Mouse (Mus musculus) small intestine, adult 2 months (tissue): ENCODE data around the gene Dtx2. TPM values are rescaled to one million over a fixed set of nuclear protein-coding genes. Genes with fewer than 3 reads are reported as not detected.

Experiments used
- H3K27ac ChIP-seq: fragments of 200-500 bp; 2 replicates; pipeline ENCODE4 v1.5.1; 2012; ENCODE audit warnings: low read depth, low read length, control low read depth, inconsistent platforms; ENCODE audit not compliant: insufficient read depth
- H3K27me3 ChIP-seq: fragments of 200-500 bp; 2 replicates; pipeline ENCODE4 v1.6.1; 2012; ENCODE audit warnings: mild to moderate bottlenecking, moderate library complexity, low read length, inconsistent platforms; ENCODE audit not compliant: control insufficient read depth, insufficient read depth
- H3K36me3 ChIP-seq: fragments of 200-500 bp; 2 replicates; pipeline ENCODE4 v1.6.1; 2012; ENCODE audit warnings: mild to moderate bottlenecking, low read length, control low read depth, inconsistent platforms; ENCODE audit not compliant: control insufficient read depth, insufficient read depth
- H3K4me1 ChIP-seq: fragments of 200-500 bp; 2 replicates; pipeline ENCODE4 v1.6.1; 2012; ENCODE audit warnings: low read length, inconsistent platforms, mixed read lengths; ENCODE audit not compliant: control insufficient read depth, insufficient read depth, insufficient read length
- H3K4me3 ChIP-seq: fragments of 200-500 bp; 2 replicates; pipeline ENCODE4 v1.5.1; 2012; ENCODE audit warnings: low read depth, mild to moderate bottlenecking, control low read depth, inconsistent platforms, low read length, moderate library complexity
- CTCF ChIP-seq: fragments of 200-500 bp; IDR thresholded peaks from 2 replicates; pipeline ENCODE4 v1.5.1; 2012; ENCODE audit warnings: low read depth, mild to moderate bottlenecking, control low read depth, inconsistent platforms, low read length, moderate library complexity, mixed read lengths; ENCODE audit not compliant: insufficient replicate concordance, insufficient read length; ENCODE audit errors: extremely low read depth
- POLR2A ChIP-seq: fragments of 200-500 bp; IDR thresholded peaks from 2 replicates; pipeline ENCODE4 v1.6.1; 2012; ENCODE audit warnings: low read depth, mild to moderate bottlenecking, control low read depth, inconsistent platforms, low read length, moderate library complexity
- WGBS: fragments of 180-500 bp; shearing (Covaris S2); methylation state at CpG from one replicate; pipeline ENCODE4 v1.1.7; 2018; 5-methylcytosine and 5-hydroxymethylcytosine counted together
- polyA plus RNA-seq: library from polyadenylated mRNA; depleted of rRNA; stranded (reverse); fragments of >200 nt; gene quantifications from 2 replicates; pipeline ENCODE4 v1.2.3, GENCODE M21; 2012; rRNA removed

The Dtx2 gene
- 8.7 and 17.6 TPM in 2 replicates for polyA plus RNA-seq

DNA sequence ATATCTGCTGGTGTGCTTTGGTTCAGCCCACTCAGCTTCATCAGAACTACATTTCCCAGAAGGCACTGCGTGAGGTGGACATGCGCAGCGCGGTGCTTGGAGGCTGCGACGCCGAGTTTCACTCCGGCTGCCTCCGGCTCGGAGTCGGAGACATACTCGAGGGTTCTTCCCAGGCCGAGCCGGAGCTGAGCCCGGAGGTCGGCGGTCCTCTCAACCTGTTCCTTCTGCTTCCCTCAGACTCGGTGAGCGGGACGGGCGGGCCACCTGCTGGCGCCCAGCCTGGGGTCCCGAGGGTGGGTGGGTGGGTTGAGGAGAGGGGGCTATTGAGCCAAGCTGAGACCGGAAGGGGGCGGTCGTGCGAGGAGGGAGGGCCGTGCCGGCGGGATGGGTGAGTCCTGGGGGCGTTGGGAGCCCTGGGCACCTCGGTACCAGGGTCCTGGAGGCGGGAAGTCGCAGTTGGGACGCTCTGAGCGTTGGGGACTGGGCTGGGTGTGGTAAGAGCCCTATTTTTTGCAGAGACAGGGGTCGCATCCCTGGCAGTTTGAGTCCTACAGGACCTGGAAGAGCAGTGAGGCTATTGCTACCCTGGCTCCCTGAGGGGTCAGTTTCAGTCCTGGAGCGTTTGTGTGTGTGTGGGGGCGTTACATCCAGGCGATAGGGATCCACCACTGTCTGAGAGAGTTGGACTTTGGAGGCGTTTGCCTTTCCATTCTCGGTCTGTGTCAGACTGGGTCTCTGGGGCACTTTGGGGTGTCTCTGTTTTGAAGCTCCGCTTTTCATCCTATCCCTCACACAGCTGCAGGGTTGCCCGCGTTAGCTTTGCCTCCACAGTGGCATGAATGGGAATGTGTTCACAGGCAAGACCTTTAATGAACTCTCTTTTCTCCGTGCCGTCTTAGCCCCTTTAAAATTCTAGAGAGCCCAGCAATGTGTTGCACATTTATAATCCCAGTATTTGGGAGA, at the start of gene Dtx2:
Dtx2 (plus strand) TSS at position 76 of the 963 bp plus-strand sequence.
- WGBS, result under 1% methylated on average over 47 of the region's 47 CpGs
- peak within 1 kb of the TSS; percentile 84 for H3K4me3 ChIP-seq
- TF ChIP-seq CTCF (no peak), POLR2A (peak; percentile 94)
- no peaks in the 10 kb centered on the region for H3K27me3 ChIP-seq
- no peak within 1 kb of the TSS for H3K27ac ChIP-seq
- H3K36me3 ChIP-seq, result peaks cover 7% of the 10 kb centered on the region; the same call in 1 of the 2 replicates
- H3K4me1 ChIP-seq, result no peaks in the 10 kb centered on the region; the same call in 1 of the 2 replicates

DNA sequence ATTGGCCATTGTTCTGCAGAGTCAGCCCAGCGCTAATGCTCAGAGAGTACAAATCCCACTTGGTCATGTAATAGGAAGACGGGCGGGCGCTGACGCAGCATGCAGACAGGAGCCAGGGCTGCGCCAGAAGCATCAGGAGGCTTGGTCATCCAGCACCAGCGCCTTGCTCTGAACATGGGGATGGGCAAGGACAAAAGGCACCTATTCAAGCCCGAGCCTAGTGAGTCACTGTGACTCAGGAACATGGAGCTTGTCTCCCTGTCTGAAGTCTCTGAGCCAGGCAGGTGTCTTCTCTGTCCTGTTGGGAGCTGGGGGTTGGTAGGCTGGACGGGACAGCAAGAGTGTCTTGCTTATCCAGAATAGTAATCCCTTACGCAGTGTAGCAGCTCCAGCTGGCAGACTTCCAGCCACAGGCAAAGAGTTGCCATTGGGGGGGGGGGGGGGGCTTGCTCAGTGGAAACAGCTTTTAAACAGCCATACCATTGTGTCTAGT, 48.6 kb upstream of the Dtx2 start:
- WGBS, result 59% methylated on average over 10 of the region's 10 CpGs
- no peak overlapping the region for H3K27ac ChIP-seq
- 0 out of 2 replicates have a peak, but pooled peaks cover 2% of the 10 kb centered on the region for H3K27me3 ChIP-seq
- H3K36me3 ChIP-seq, result no peaks in the 10 kb centered on the region
- H3K4me3 ChIP-seq, result no peak overlapping the region
- peaks cover 3% of the 10 kb centered on the region; the same call in 1 of the 2 replicates for H3K4me1 ChIP-seq
- no peak for TF ChIP-seq CTCF
- TF ChIP-seq POLR2A, result no peak

DNA sequence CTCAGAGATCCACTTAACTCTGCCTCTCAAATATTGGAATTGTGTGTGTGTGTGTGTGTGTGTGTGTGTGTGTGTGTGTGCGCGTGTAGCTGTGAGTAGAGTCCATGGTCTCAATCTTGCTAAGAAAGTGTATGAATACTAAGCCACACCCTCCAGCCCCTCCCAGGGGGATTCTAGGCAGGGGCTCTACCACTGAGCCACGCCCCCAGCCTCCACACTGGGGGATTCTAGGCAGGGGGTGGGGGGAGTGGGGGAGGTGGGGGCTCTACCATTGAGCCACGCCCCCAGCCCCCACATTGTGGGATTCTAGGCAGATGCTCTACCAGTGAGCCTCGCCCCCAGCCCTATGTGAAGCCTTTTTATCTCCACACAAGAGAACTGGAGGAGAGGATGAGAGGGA, 48.0 kb upstream of the Dtx2 start:
- no peak overlapping the region for H3K4me3 ChIP-seq
- H3K4me1 ChIP-seq, result peaks cover 3% of the 10 kb centered on the region; the same call in 1 of the 2 replicates
- H3K36me3 ChIP-seq, result no peaks in the 10 kb centered on the region
- TF ChIP-seq CTCF (no peak), POLR2A (no peak)
- H3K27me3 ChIP-seq, result 0 out of 2 replicates have a peak, but pooled peaks cover 2% of the 10 kb centered on the region
- no peak overlapping the region for H3K27ac ChIP-seq
- WGBS, result 75% methylated on average over 5 of the region's 5 CpGs

DNA sequence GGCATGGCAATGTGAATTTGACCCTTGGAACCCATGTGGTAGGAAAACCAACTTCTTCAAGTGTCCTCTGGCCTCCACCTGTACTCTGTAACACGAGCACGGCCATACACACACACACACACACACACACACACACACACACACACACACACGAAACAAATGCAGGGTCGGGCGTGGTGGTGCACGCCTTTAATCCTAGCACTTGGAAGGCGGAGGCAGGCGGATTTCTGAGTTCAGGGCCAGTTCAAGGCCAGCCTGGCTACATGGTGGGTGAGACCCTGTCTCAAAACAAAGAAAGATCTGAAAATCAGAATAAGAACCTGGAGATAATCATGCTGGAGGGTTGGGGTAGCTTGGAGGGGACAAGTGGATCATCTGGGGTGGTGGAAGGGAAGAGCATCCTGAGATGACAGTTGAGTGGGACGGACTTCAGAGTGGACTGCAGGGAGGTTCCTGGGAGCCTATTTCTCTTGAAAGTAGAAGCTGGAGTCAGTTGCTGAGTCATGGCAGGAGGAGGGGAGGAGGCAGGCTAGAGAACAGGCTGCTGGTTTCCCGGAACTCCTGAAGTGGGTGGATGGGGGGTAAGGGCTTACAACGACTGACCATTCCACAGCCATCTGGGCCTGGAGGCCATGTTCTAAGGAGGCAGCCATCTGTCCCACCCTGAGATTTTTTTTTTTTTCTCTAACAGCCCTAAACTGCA, 43.7 kb upstream of the Dtx2 start:
- WGBS, result 55% methylated on average over 11 of the region's 11 CpGs
- TF ChIP-seq CTCF (no peak), POLR2A (no peak)
- H3K27me3 ChIP-seq, result 0 out of 2 replicates have a peak, but pooled peaks cover 2% of the 10 kb centered on the region
- no peaks in the 10 kb centered on the region for H3K36me3 ChIP-seq
- H3K27ac ChIP-seq, result no peak overlapping the region
- H3K4me1 ChIP-seq, result peaks cover 2% of the 10 kb centered on the region; the same call in 1 of the 2 replicates
- no peak overlapping the region for H3K4me3 ChIP-seq

DNA sequence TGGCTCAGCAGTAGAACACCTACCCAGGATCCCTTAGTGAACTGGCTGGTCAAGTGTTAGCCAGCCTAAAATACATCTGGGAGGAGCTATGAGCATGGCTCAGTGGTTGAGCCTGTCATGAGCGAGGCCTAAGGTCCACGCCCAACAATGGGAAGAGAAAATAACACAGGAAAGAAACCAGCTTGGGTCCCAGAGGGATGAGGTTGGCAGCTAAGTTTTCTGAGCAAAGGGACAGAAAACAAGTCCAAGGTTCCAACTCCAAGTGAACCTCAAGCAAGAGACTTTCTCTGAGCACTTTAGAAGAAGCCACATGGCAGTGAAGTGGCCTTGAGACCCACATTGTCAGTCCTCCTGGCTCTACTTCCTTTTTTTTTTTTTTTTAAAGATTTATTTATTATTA, 42.9 kb upstream of the Dtx2 start:
- H3K4me3 ChIP-seq, result no peak overlapping the region
- no peaks in the 10 kb centered on the region for H3K36me3 ChIP-seq
- H3K4me1 ChIP-seq, result no peaks in the 10 kb centered on the region; the same call in 1 of the 2 replicates
- no peak overlapping the region for H3K27ac ChIP-seq
- 0 out of 2 replicates have a peak, but pooled peaks cover 2% of the 10 kb centered on the region for H3K27me3 ChIP-seq
- WGBS, result 90% methylated on average over 2 of the region's 2 CpGs
- TF ChIP-seq CTCF, result no peak
- no peak for TF ChIP-seq POLR2A

DNA sequence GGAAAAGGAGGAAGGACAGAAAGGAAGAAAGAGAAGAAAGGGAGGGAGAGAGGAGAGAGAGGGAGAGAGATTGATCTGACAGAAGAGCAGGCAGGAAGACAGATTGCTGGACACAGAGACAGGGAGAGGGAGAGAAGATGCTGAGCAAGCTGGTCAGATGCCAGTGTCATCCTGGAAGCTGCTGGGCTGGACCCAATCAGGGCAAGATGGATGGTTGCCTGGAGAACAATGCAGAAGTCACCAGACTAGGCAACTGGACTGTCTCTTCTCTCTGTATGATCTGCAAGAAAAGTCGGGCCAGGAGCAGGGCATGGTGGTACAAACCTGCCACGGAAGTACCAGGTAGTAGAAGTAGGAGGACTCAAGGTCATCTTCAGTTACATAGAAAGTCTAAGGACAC, 41.8 kb upstream of the Dtx2 start:
- Histone ChIP-seq H3K4me1 (peaks cover 5% of the 10 kb centered on the region), H3K36me3 (no peaks in the 10 kb centered on the region), H3K27ac (no peak overlapping the region), H3K4me3 (no peak overlapping the region), H3K27me3 (0 out of 2 replicates have a peak, but pooled peaks cover 2% of the 10 kb centered on the region)
- TF ChIP-seq POLR2A, result no peak
- no peak for TF ChIP-seq CTCF
- 80% methylated on average over 2 of the region's 2 CpGs for WGBS
